Mouse (Mus musculus) MEL (cell line): ENCODE data around the gene Arel1. TPM values are rescaled to one million over a fixed set of nuclear protein-coding genes. Genes with fewer than 3 reads are reported as not detected.

Experiments
- DNase-seq: peaks from one replicate; pipeline ENCODE4 v3.0.0; 2011; ENCODE audit warnings: low read depth, low spot score
- H3K27ac ChIP-seq: 2 replicates; pipeline ENCODE4 v1.5.1; 2012; ENCODE audit warnings: low read depth, mild to moderate bottlenecking, control low read depth, low read length, moderate library complexity; ENCODE audit not compliant: control insufficient read depth
- H3K27me3 ChIP-seq, 2 experiments: fragments of 150-350 bp in 1 of 2; sonication (generic) in 1 of 2; 2 replicates each; pipeline ENCODE4 v1.6.1; 2012; ENCODE audit warnings: low read length in 2 of 2, mild to moderate bottlenecking in 2 of 2, improper control_type of control experiment in 1 of 2, moderate library complexity in 1 of 2; ENCODE audit not compliant: insufficient read depth in 2 of 2, control insufficient read depth in 1 of 2
- H3K36me3 ChIP-seq, 2 experiments: 2 replicates each; pipeline ENCODE4 v1.6.1; 2012 to 2014; ENCODE audit warnings: low read length in 2 of 2, improper control_type of control experiment in 1 of 2, inconsistent platforms in 1 of 2, mild to moderate bottlenecking in 1 of 2; ENCODE audit not compliant: insufficient read depth in 2 of 2, control insufficient read depth in 1 of 2
- H3K4me1 ChIP-seq, 2 experiments: fragments of 150-350 bp in 1 of 2; sonication (generic) in 1 of 2; 2 replicates each; pipeline ENCODE4 v1.6.1; 2012; ENCODE audit warnings: low read length in 2 of 2, improper control_type of control experiment in 1 of 2, mild to moderate bottlenecking in 1 of 2; ENCODE audit not compliant: insufficient read depth in 2 of 2, control insufficient read depth in 1 of 2
- H3K4me3 ChIP-seq, 2 experiments: fragments of 150-350 bp in 1 of 2; sonication (generic) in 1 of 2; 2 replicates each; pipeline ENCODE4 v1.5.1; 2012; ENCODE audit warnings: low read depth in 2 of 2, low read length in 2 of 2, mild to moderate bottlenecking in 2 of 2, moderate library complexity in 2 of 2, control low read depth in 1 of 2, improper control_type of control experiment in 1 of 2; ENCODE audit not compliant: control insufficient read depth in 1 of 2, insufficient read depth in 1 of 2
- H3K79me2 ChIP-seq: 2 replicates; pipeline ENCODE4 v1.6.1; 2012; ENCODE audit warnings: mild to moderate bottlenecking, low read length, moderate library complexity; ENCODE audit not compliant: control insufficient read depth, poor library complexity, insufficient read depth
- H3K9ac ChIP-seq: 2 replicates; pipeline ENCODE4 v1.6.1; 2012; ENCODE audit warnings: low read depth, mild to moderate bottlenecking, control low read depth, low read length, moderate library complexity; ENCODE audit not compliant: control insufficient read depth, poor library complexity, severe bottlenecking
- H3K9me3 ChIP-seq: fragments of 150-350 bp; sonication (generic); replicated peaks from 2 replicates; pipeline ENCODE4 v1.6.1; 2012; ENCODE audit warnings: mild to moderate bottlenecking, low read length, improper control_type of control experiment, moderate library complexity; ENCODE audit not compliant: insufficient read depth
- CHD2 ChIP-seq: IDR thresholded peaks from 2 replicates; pipeline ENCODE4 v1.6.1; 2011; ENCODE audit warnings: low read length, improper control_type of control experiment
- ELF1 ChIP-seq: IDR thresholded peaks from 2 replicates; pipeline ENCODE4 v1.6.1; 2014; ENCODE audit warnings: low read depth, mild to moderate bottlenecking, inconsistent platforms, low read length, improper control_type of control experiment, moderate library complexity
- GABPA ChIP-seq: IDR thresholded peaks from 2 replicates; pipeline ENCODE4 v1.6.1; 2012; ENCODE audit warnings: low read depth, mild to moderate bottlenecking, inconsistent platforms, low read length, improper control_type of control experiment, moderate library complexity
- GATA1 ChIP-seq: IDR thresholded peaks from 2 replicates; pipeline ENCODE4 v1.6.1; 2011; ENCODE audit warnings: low read depth, low read length, improper control_type of control experiment
- HCFC1 ChIP-seq: IDR thresholded peaks from 2 replicates; pipeline ENCODE4 v1.6.1; 2012; ENCODE audit warnings: low read depth, mild to moderate bottlenecking, inconsistent platforms, low read length, improper control_type of control experiment, moderate library complexity
- JUND ChIP-seq: IDR thresholded peaks from 2 replicates; pipeline ENCODE4 v1.6.1; 2011; ENCODE audit warnings: low read depth, mild to moderate bottlenecking, improper control_type of control experiment, low read length
- MAZ ChIP-seq: IDR thresholded peaks from 2 replicates; pipeline ENCODE4 v1.6.1; 2012; ENCODE audit warnings: low read depth, mild to moderate bottlenecking, inconsistent platforms, low read length, improper control_type of control experiment
- MEF2A ChIP-seq: IDR thresholded peaks from 2 replicates; pipeline ENCODE4 v1.6.1; 2014; ENCODE audit warnings: low read depth, mild to moderate bottlenecking, inconsistent platforms, low read length, improper control_type of control experiment; ENCODE audit not compliant: poor library complexity, insufficient replicate concordance, severe bottlenecking; ENCODE audit errors: extremely low read depth
- MXI1 ChIP-seq: IDR thresholded peaks from 2 replicates; pipeline ENCODE4 v1.6.1; 2011; ENCODE audit warnings: mild to moderate bottlenecking, low read depth, low read length, improper control_type of control experiment
- NELFE ChIP-seq: IDR thresholded peaks from 2 replicates; pipeline ENCODE4 v1.6.1; 2011; ENCODE audit warnings: low read depth, low read length, improper control_type of control experiment
- NRF1 ChIP-seq: IDR thresholded peaks from 2 replicates; pipeline ENCODE4 v1.6.1; 2014; ENCODE audit warnings: low read depth, mild to moderate bottlenecking, inconsistent platforms, low read length, improper control_type of control experiment, moderate library complexity; ENCODE audit not compliant: poor library complexity, insufficient read depth, severe bottlenecking
- POLR2A ChIP-seq, 2 experiments: IDR thresholded peaks; 2 replicates each; pipeline ENCODE4 v1.6.1; 2011 to 2012; ENCODE audit warnings: low read length in 2 of 2, mild to moderate bottlenecking in 2 of 2, control low read depth in 1 of 2, improper control_type of control experiment in 1 of 2, low read depth in 1 of 2, moderate library complexity in 1 of 2; ENCODE audit not compliant: control insufficient read depth in 1 of 2, insufficient read depth in 1 of 2, poor library complexity in 1 of 2
- RAD21 ChIP-seq: IDR thresholded peaks from 2 replicates; pipeline ENCODE4 v1.6.1; 2011; ENCODE audit warnings: mild to moderate bottlenecking, low read depth, low read length, improper control_type of control experiment
- TCF12 ChIP-seq: IDR thresholded peaks from 2 replicates; pipeline ENCODE4 v1.6.1; 2014; ENCODE audit warnings: low read depth, mild to moderate bottlenecking, inconsistent platforms, low read length, improper control_type of control experiment, moderate library complexity
- USF2 ChIP-seq, 2 experiments: IDR thresholded peaks; 2 replicates each; pipeline ENCODE4 v1.6.1; 2011 to 2012; ENCODE audit warnings: improper control_type of control experiment in 2 of 2, low read length in 2 of 2, borderline replicate concordance in 1 of 2, inconsistent platforms in 1 of 2, low read depth in 1 of 2, mild to moderate bottlenecking in 1 of 2; ENCODE audit not compliant: insufficient read depth in 1 of 2
- ZNF384 ChIP-seq: IDR thresholded peaks from 2 replicates; pipeline ENCODE4 v1.6.1; 2012; ENCODE audit warnings: low read depth, mild to moderate bottlenecking, inconsistent platforms, low read length, improper control_type of control experiment
- polyA plus RNA-seq, 2 experiments: library from polyadenylated mRNA; stranded (reverse) in 1 of 2; unstranded in 1 of 2; fragments of >175 nt in 1 of 2; fragments of >200 nt in 1 of 2; gene quantifications; 2 replicates each; pipeline versions ENCODE4 v1.2.1 to v1.2.4; 2012; ENCODE audit warnings: low replicate concordance in 2 of 2, low read depth in 1 of 2; ENCODE audit not compliant: insufficient read length in 2 of 2, insufficient read depth in 1 of 2, missing spikeins in 1 of 2
- total RNA-seq: library from RNA; depleted of rRNA; stranded (reverse); fragments of 300-350 nt; gene quantifications from 2 replicates; pipeline ENCODE4 v1.2.3, GENCODE M21; 2012

The Arel1 gene
- total and polyA plus RNA-seq, 3 experiments = 37.2 to 82.5 (median 45.0) TPM

GRCm38 (mm10) chr12:84932210-84932609 is 38.5 kb downstream of the Arel1 start:
- peaks cover 0 to 33% of the 10 kb centered on the region in 2 experiments; a peak in 2 of 4 replicates for H3K36me3 ChIP-seq
- no peaks in the 10 kb centered on the region for H3K9me3 ChIP-seq

GRCm38 (mm10) chr12:84926542-84926941 is 44.2 kb downstream of the Arel1 start:
- H3K27me3 ChIP-seq = no peaks in the 10 kb centered on the region
- H3K36me3 ChIP-seq = peaks cover 0 to 23% of the 10 kb centered on the region in 2 experiments; a peak in 2 of 4 replicates
- no peak overlapping the region for H3K9ac ChIP-seq
- H3K4me3 ChIP-seq = no peak overlapping the region
- H3K4me1 ChIP-seq = no peaks in the 10 kb centered on the region
- H3K79me2 ChIP-seq = no peaks in the 10 kb centered on the region
- no peak for DNase-seq
- TF ChIP-seq GATA1 (no peak), USF2 (IDR thresholded peaks at IDR 0.05; ENCODE audit: borderline replicate concordance in 1 of 2, insufficient read depth in 1 of 2, low read depth in 1 of 2, low read length in 2 of 2) (no peak), NRF1 (no peak), POLR2A (IDR thresholded peaks at IDR 0.05; ENCODE audit: control insufficient read depth in 1 of 2, insufficient read depth in 1 of 2, low read depth in 1 of 2, low read length in 2 of 2, poor library complexity in 1 of 2) (no peak)
- no peak overlapping the region for H3K27ac ChIP-seq
- no peaks in the 10 kb centered on the region for H3K9me3 ChIP-seq

More at GRCm38 (mm10) chr12:84932210-84932609, 38.5 kb downstream of the Arel1 start:
- Histone ChIP-seq H3K4me3 (no peak overlapping the region), H3K27ac (no peak overlapping the region), H3K79me2 (no peaks in the 10 kb centered on the region), H3K4me1 (no peaks in the 10 kb centered on the region), H3K9ac (no peak overlapping the region), H3K27me3 (no peaks in the 10 kb centered on the region)
- TF ChIP-seq ELF1 (no peak), ZNF384 (no peak), NRF1 (no peak), GABPA (no peak), USF2 (IDR thresholded peaks at IDR 0.05; ENCODE audit: borderline replicate concordance in 1 of 2, insufficient read depth in 1 of 2, low read depth in 1 of 2, low read length in 2 of 2) (no peak), MAZ (no peak), NELFE (no peak), RAD21 (no peak), JUND (no peak), HCFC1 (no peak), CHD2 (no peak), MXI1 (no peak), MEF2A (no peak), TCF12 (no peak)
- no peak for DNase-seq
